Mouse (Mus musculus) G1E (cell line): ENCODE data around the gene Lrp8.

Source experiments
- CTCF ChIP-seq: IDR thresholded peaks from 2 replicates; pipeline ENCODE4 v1.5.1; 2012; ENCODE audit warnings: low read depth, low read length, inconsistent platforms, mixed read lengths
- GATA1 ChIP-seq: IDR thresholded peaks from 2 replicates; pipeline ENCODE4 v1.6.1; 2012; ENCODE audit warnings: borderline replicate concordance, low read length, inconsistent platforms, mixed read lengths
- GATA2 ChIP-seq: IDR thresholded peaks from 2 replicates; pipeline ENCODE4 v1.6.1; 2012; ENCODE audit warnings: low read depth, low read length, inconsistent platforms, borderline replicate concordance
- POLR2AphosphoS5 ChIP-seq: IDR thresholded peaks from 2 replicates; pipeline ENCODE4 v1.6.1; 2012; ENCODE audit warnings: low read depth, low read length, inconsistent platforms; ENCODE audit not compliant: insufficient replicate concordance
- TAL1 ChIP-seq: conservative IDR thresholded peaks from 2 replicates; pipeline ENCODE4 v1.6.1; 2012; ENCODE audit warnings: low read depth, low read length, inconsistent platforms, mixed read lengths

GRCm38 (mm10) chr4:107837910-107838309 lies 35.8 kb downstream of the Lrp8 start:
- TF ChIP-seq TAL1 (no peak), CTCF (no peak), GATA1 (no peak), POLR2AphosphoS5 (no peak), GATA2 (no peak)
